Mouse (Mus musculus): ENCODE results near the gene Chpt1. TPM values are rescaled to one million over a fixed set of nuclear protein-coding genes. Genes with fewer than 3 reads are reported as not detected.

Gene Chpt1
- polyA plus RNA-seq, 1 experiment from 2014 or later, result 17.1 TPM

DNA sequence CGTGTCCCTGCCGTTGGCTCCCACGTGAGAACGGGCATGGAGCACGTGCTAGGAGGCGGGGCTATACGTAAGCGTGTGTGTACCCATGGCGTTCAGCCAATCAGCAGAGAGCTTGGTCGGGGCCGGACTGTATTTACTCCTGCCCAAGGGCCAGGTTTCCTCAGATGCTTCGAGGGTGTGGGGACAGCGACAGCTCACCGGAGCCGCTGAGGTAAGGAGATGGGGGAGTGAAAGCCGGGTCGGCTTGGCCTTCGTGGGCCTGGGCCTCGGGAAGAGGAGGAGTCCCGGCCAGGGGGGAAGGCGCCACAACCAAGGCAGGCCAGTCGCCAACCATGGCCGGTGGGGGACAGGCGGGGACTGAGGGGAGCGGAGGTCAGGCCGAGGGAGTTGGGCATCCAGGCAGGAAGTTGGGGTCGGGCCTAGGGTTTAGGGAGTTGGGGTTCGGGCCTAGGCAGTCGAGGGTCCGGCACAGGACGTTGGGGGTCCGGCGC, 44.3 kb downstream of the Chpt1 start, which contains the start of gene Sycp3:
Sycp3 (plus strand) TSS at position 68 of the 491 bp plus-strand sequence.
- WGBS, result 83% methylated on average over 33 of the region's 33 CpGs

GRCm38 (mm10) chr10:88457816-88458215, 46.1 kb downstream of the Chpt1 start:
- peak overlapping the region; percentile 39 for H3K27ac ChIP-seq (ENCODE audit: low read length)
- H3K9ac ChIP-seq (ENCODE audit: low read length), result peak overlapping the region; percentile 41; the same call in 1 of the 2 replicates
- H3K27me3 ChIP-seq (ENCODE audit: control insufficient read depth, insufficient read depth, low read depth, low read length), result no peaks in the 10 kb centered on the region
- no peaks in the 10 kb centered on the region for H3K9me3 ChIP-seq (ENCODE audit: control insufficient read depth, low read length)
- ATAC-seq (ENCODE audit: low read depth), result peak; percentile 84
- WGBS, result 30% methylated on average over 6 of the region's 6 CpGs
- peak overlapping the region; percentile 33; the same call in 1 of the 2 replicates for H3K4me2 ChIP-seq (ENCODE audit: low read depth, low read length)
- H3K4me1 ChIP-seq (replicated peaks; ENCODE audit: control insufficient read depth, insufficient read depth, low read length), result no peaks in the 10 kb centered on the region
- peak overlapping the region; percentile 17; the same call in 1 of the 2 replicates for H3K4me3 ChIP-seq (ENCODE audit: low read length)
- no peaks in the 10 kb centered on the region for H3K36me3 ChIP-seq (ENCODE audit: control insufficient read depth, insufficient read depth, low read length)

More for the DNA sequence above, 44.3 kb downstream of the Chpt1 start, which contains the start of gene Sycp3:
- H3K27ac ChIP-seq (ENCODE audit: low read length), result no peak within 1 kb of the TSS
- H3K36me3 ChIP-seq (ENCODE audit: control insufficient read depth, insufficient read depth, low read length), result no peaks in the 10 kb centered on the region
- H3K4me1 ChIP-seq (replicated peaks; ENCODE audit: control insufficient read depth, insufficient read depth, low read length), result no peaks in the 10 kb centered on the region
- H3K9ac ChIP-seq (ENCODE audit: low read length), result no peak within 1 kb of the TSS
- peak; percentile 42 for ATAC-seq (ENCODE audit: low read depth)
- H3K27me3 ChIP-seq (ENCODE audit: control insufficient read depth, insufficient read depth, low read depth, low read length), result no peaks in the 10 kb centered on the region
- H3K4me3 ChIP-seq (ENCODE audit: low read length), result no peak within 1 kb of the TSS
- no peak within 1 kb of the TSS for H3K4me2 ChIP-seq (ENCODE audit: low read depth, low read length)
- H3K9me3 ChIP-seq (ENCODE audit: control insufficient read depth, low read length), result no peaks in the 10 kb centered on the region

DNA sequence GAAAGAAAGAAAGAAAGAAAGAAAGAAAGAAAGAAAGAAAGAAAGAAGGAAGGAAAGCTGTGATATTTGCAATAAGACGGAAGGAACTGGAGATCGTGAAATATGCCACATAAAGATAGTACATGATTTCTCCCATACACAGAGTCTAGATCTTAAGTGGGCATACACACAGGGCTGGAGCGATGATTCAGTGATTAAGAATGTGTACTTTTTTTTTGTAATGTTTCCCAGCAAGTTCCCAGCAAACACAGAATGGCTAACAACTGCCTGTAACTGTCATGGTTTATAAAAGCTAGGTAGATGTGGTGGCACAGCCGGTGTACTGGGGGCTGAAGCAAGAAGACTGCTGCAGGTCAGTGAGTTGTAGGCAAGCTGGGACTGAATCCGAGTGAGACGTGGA, 51.9 kb downstream of the Chpt1 start:
- Histone ChIP-seq H3K4me1 (replicated peaks; ENCODE audit: control insufficient read depth, insufficient read depth, low read length) (peaks cover 6% of the 10 kb centered on the region; the same call in 1 of the 2 replicates), H3K4me2 (ENCODE audit: low read depth, low read length) (no peak overlapping the region), H3K9me3 (ENCODE audit: control insufficient read depth, low read length) (no peaks in the 10 kb centered on the region), H3K4me3 (ENCODE audit: low read length) (no peak overlapping the region), H3K27me3 (ENCODE audit: control insufficient read depth, insufficient read depth, low read depth, low read length) (no peaks in the 10 kb centered on the region), H3K27ac (ENCODE audit: low read length) (no peak overlapping the region), H3K36me3 (ENCODE audit: control insufficient read depth, insufficient read depth, low read length) (no peaks in the 10 kb centered on the region), H3K9ac (ENCODE audit: low read length) (no peak overlapping the region)
- no peak for ATAC-seq (ENCODE audit: low read depth)
- 74% methylated on average over 6 of the region's 6 CpGs for WGBS

- Histone ChIP-seq H3K4me1 (replicated peaks; ENCODE audit: control insufficient read depth, insufficient read depth, low read length) (peaks cover 6% of the 10 kb centered on the region; the same call in 1 of the 2 replicates), H3K36me3 (ENCODE audit: control insufficient read depth, insufficient read depth, low read length) (no peaks in the 10 kb centered on the region; the same call in 1 of the 2 replicates), H3K4me2 (ENCODE audit: low read depth, low read length) (no peak overlapping the region), H3K27me3 (ENCODE audit: control insufficient read depth, insufficient read depth, low read depth, low read length) (no peaks in the 10 kb centered on the region), H3K9me3 (ENCODE audit: control insufficient read depth, low read length) (no peaks in the 10 kb centered on the region), H3K4me3 (ENCODE audit: low read length) (no peak overlapping the region), H3K9ac (ENCODE audit: low read length) (no peak overlapping the region), H3K27ac (ENCODE audit: low read length) (0 out of 2 replicates have a peak overlapping the region, but pooled peaks have one; percentile 10)
- WGBS, result 61% methylated on average over 2 of the region's 2 CpGs
- 0 out of 2 replicates have a peak, but pooled peaks have one; percentile 38 for ATAC-seq (ENCODE audit: low read depth)
Observed at GRCm38 (mm10) chr10:88451221-88451620, 52.7 kb downstream of the Chpt1 start.

GRCm38 (mm10) chr10:88441224-88441623, 62.6 kb downstream of the Chpt1 start:
- H3K4me2 ChIP-seq (ENCODE audit: low read depth, low read length), result no peak overlapping the region
- H3K27me3 ChIP-seq (ENCODE audit: control insufficient read depth, insufficient read depth, low read depth, low read length), result no peaks in the 10 kb centered on the region
- 69% methylated on average over 6 of the region's 6 CpGs for WGBS
- no peak overlapping the region for H3K27ac ChIP-seq (ENCODE audit: low read length)
- H3K36me3 ChIP-seq (ENCODE audit: control insufficient read depth, insufficient read depth, low read length), result peaks cover 12% of the 10 kb centered on the region; the same call in 1 of the 2 replicates
- no peak overlapping the region for H3K9ac ChIP-seq (ENCODE audit: low read length)
- no peak overlapping the region for H3K4me3 ChIP-seq (ENCODE audit: low read length)
- H3K4me1 ChIP-seq (replicated peaks; ENCODE audit: control insufficient read depth, insufficient read depth, low read length), result no peaks in the 10 kb centered on the region
- H3K9me3 ChIP-seq (ENCODE audit: control insufficient read depth, low read length), result no peaks in the 10 kb centered on the region
- ATAC-seq (ENCODE audit: low read depth), result no peak

- Histone ChIP-seq H3K9ac (ENCODE audit: low read length) (no peak overlapping the region), H3K4me3 (ENCODE audit: low read length) (no peak overlapping the region), H3K9me3 (ENCODE audit: control insufficient read depth, low read length) (no peaks in the 10 kb centered on the region), H3K27ac (ENCODE audit: low read length) (no peak overlapping the region), H3K36me3 (ENCODE audit: control insufficient read depth, insufficient read depth, low read length) (peaks cover 13% of the 10 kb centered on the region), H3K4me1 (replicated peaks; ENCODE audit: control insufficient read depth, insufficient read depth, low read length) (no peaks in the 10 kb centered on the region), H3K27me3 (ENCODE audit: control insufficient read depth, insufficient read depth, low read depth, low read length) (no peaks in the 10 kb centered on the region), H3K4me2 (ENCODE audit: low read depth, low read length) (no peak overlapping the region)
- ATAC-seq (ENCODE audit: low read depth), result no peak
- 88% methylated on average over 6 of the region's 6 CpGs for WGBS
Observed at GRCm38 (mm10) chr10:88427998-88428397, 75.9 kb downstream of the Chpt1 start.

GRCm38 (mm10) chr10:88426896-88427295, 77.0 kb downstream of the Chpt1 start:
- 58% methylated on average over 5 of the region's 5 CpGs for WGBS
- no peak overlapping the region for H3K27ac ChIP-seq (ENCODE audit: low read length)
- H3K9me3 ChIP-seq (ENCODE audit: control insufficient read depth, low read length), result no peaks in the 10 kb centered on the region
- no peaks in the 10 kb centered on the region for H3K27me3 ChIP-seq (ENCODE audit: control insufficient read depth, insufficient read depth, low read depth, low read length)
- no peaks in the 10 kb centered on the region for H3K4me1 ChIP-seq (replicated peaks; ENCODE audit: control insufficient read depth, insufficient read depth, low read length)
- peaks cover 8% of the 10 kb centered on the region for H3K36me3 ChIP-seq (ENCODE audit: control insufficient read depth, insufficient read depth, low read length)
- H3K9ac ChIP-seq (ENCODE audit: low read length), result no peak overlapping the region
- ATAC-seq (ENCODE audit: low read depth), result no peak
- H3K4me2 ChIP-seq (ENCODE audit: low read depth, low read length), result no peak overlapping the region
- H3K4me3 ChIP-seq (ENCODE audit: low read length), result no peak overlapping the region

- H3K9me3 ChIP-seq (ENCODE audit: control insufficient read depth, low read length), result no peaks in the 10 kb centered on the region
- 93% methylated on average over 2 of the region's 2 CpGs for WGBS
- no peak overlapping the region for H3K4me2 ChIP-seq (ENCODE audit: low read depth, low read length)
- no peaks in the 10 kb centered on the region for H3K27me3 ChIP-seq (ENCODE audit: control insufficient read depth, insufficient read depth, low read depth, low read length)
- no peak overlapping the region for H3K4me3 ChIP-seq (ENCODE audit: low read length)
- peak; percentile 73 for ATAC-seq (ENCODE audit: low read depth)
- no peak overlapping the region for H3K9ac ChIP-seq (ENCODE audit: low read length)
- peaks cover 5% of the 10 kb centered on the region for H3K36me3 ChIP-seq (ENCODE audit: control insufficient read depth, insufficient read depth, low read length)
- no peaks in the 10 kb centered on the region for H3K4me1 ChIP-seq (replicated peaks; ENCODE audit: control insufficient read depth, insufficient read depth, low read length)
- H3K27ac ChIP-seq (ENCODE audit: low read length), result no peak overlapping the region
Observed at GRCm38 (mm10) chr10:88426158-88426816, 77.6 kb downstream of the Chpt1 start.

DNA sequence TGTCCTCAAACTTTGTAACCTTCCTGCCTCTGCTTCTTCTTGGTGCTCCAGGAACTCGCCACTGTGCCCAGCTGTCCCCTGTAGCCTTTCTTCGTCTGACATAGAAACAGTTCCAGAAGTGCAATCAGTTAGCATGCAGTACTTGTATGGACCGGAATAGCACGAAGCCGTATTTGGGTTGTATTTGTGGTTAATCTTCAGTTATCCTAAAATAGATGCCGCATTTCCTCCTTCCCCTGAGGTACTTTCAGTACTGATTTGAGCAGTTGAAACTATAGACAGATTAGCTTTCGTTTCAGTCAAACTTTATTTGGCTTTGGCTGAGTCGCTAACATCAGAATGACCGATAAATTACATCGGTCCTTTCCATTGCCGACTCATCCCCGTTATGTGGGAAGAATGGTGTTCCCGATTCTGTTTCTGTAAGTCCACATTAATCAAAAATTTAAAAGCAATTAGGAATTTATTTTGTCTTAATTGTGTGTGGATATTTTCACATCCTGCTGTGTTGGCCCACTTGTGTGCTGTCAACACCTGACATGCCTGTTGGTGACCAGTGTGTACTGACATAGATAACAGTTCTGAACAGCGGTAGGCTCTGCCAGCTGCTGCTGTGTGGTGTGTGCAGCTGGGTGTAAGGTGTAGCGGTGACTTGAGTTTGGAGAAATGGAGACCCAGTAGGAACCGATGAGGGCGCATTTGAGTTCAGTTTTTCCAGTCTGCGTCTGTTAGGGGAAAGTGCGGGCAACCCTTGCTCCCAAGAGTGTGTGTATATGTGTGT, 83.0 kb downstream of the Chpt1 start:
- no peak overlapping the region for H3K27ac ChIP-seq (ENCODE audit: low read length)
- no peak for ATAC-seq (ENCODE audit: low read depth)
- no peak overlapping the region for H3K4me3 ChIP-seq (ENCODE audit: low read length)
- no peak overlapping the region for H3K9ac ChIP-seq (ENCODE audit: low read length)
- H3K9me3 ChIP-seq (ENCODE audit: control insufficient read depth, low read length), result no peaks in the 10 kb centered on the region
- no peaks in the 10 kb centered on the region for H3K4me1 ChIP-seq (replicated peaks; ENCODE audit: control insufficient read depth, insufficient read depth, low read length)
- WGBS, result 90% methylated on average over 19 of the region's 19 CpGs
- no peaks in the 10 kb centered on the region for H3K27me3 ChIP-seq (ENCODE audit: control insufficient read depth, insufficient read depth, low read depth, low read length)
- H3K4me2 ChIP-seq (ENCODE audit: low read depth, low read length), result no peak overlapping the region
- peaks cover 8% of the 10 kb centered on the region; the same call in 1 of the 2 replicates for H3K36me3 ChIP-seq (ENCODE audit: control insufficient read depth, insufficient read depth, low read length)
